8 mouse cellular contexts compared by ENCODE assay signal in genomic region chr5:34185051-34185580, GRCm38 (mm10). TPM values are rescaled to one million over a fixed set of nuclear protein-coding genes. Genes with fewer than 3 reads are reported as not detected.
A peak's percentile ranks its signal among the peaks of the same experiment; 100 is the strongest.
DNase-seq lines count a peak whose midpoint lies in the region; ATAC-seq lines count a peak whose summit lies in the region.

No protein-coding gene starts in this region.

- 95% methylated on average over 1 of the region's 1 CpGs for WGBS in limb, embryonic 11.5 days
- WGBS in limb, embryonic 10.5 days, result 89% methylated on average over 1 of the region's 1 CpGs
- 80% methylated on average over 1 of the region's 1 CpGs for WGBS in embryonic facial prominence, embryonic 15.5 days
- 85% methylated on average over 1 of the region's 1 CpGs for WGBS in limb, embryonic 13.5 days

- no peaks in the 10 kb centered on the region for H3K27me3 ChIP-seq in limb, embryonic 11.5 days (ENCODE audit: control insufficient read depth, insufficient read depth, low read length)
- H3K27me3 ChIP-seq in limb, embryonic 10.5 days (ENCODE audit: low read depth, poor library complexity, severe bottlenecking), result peaks cover 10% of the 10 kb centered on the region
- no peaks in the 10 kb centered on the region for H3K27me3 ChIP-seq in embryonic facial prominence, embryonic 15.5 days
- no peaks in the 10 kb centered on the region for H3K27me3 ChIP-seq in limb, embryonic 13.5 days

- peak; percentile 21 for DNase-seq in cerebellum, adult 11-12 months
- DNase-seq in cerebellum, adult 8-10 months, result no peak
- DNase-seq in limb, embryonic 11.5 days (ENCODE audit: low spot score), result no peak
- DNase-seq in limb, embryonic 10.5 days (ENCODE audit: low spot score), result no peak
- no peak for DNase-seq in embryo, embryonic 10.5 days (ENCODE audit: low spot score)
- DNase-seq in spleen, adult 18-20 months, result no peak

- no peak for ATAC-seq in limb, embryonic 11.5 days (ENCODE audit: insufficient number of reproducible peaks, low FRiP score, low TSS enrichment, low read depth)
- no peak for ATAC-seq in embryonic facial prominence, embryonic 15.5 days (ENCODE audit: insufficient number of reproducible peaks, low FRiP score, low TSS enrichment, low read depth)
- ATAC-seq in limb, embryonic 13.5 days (ENCODE audit: low FRiP score, low read depth), result no peak

- H3K9me3 ChIP-seq in limb, embryonic 11.5 days (ENCODE audit: control insufficient read depth, low read length), result no peaks in the 10 kb centered on the region
- no peaks in the 10 kb centered on the region for H3K9me3 ChIP-seq in limb, embryonic 10.5 days (replicated peaks)
- H3K9me3 ChIP-seq in embryonic facial prominence, embryonic 15.5 days (replicated peaks), result no peaks in the 10 kb centered on the region
- H3K9me3 ChIP-seq in limb, embryonic 13.5 days, result no peaks in the 10 kb centered on the region

- H3K36me3 ChIP-seq in limb, embryonic 11.5 days (ENCODE audit: control insufficient read depth, insufficient read depth, low read length), result peaks cover 2% of the 10 kb centered on the region; the same call in 1 of the 2 replicates
- peaks cover 35% of the 10 kb centered on the region for H3K36me3 ChIP-seq in limb, embryonic 10.5 days
- H3K36me3 ChIP-seq in embryonic facial prominence, embryonic 15.5 days, result peaks cover 23% of the 10 kb centered on the region
- H3K36me3 ChIP-seq in limb, embryonic 13.5 days, result peaks cover 38% of the 10 kb centered on the region

- H3K4me2 ChIP-seq in limb, embryonic 11.5 days (ENCODE audit: low read depth, severe bottlenecking), result peak overlapping the region; percentile 90; the same call in 1 of the 2 replicates
- peak overlapping the region; percentile 77 for H3K4me2 ChIP-seq in embryonic facial prominence, embryonic 15.5 days (replicated peaks)
- H3K4me2 ChIP-seq in limb, embryonic 13.5 days (replicated peaks), result peak overlapping the region; percentile 85

- no peak overlapping the region for H3K27ac ChIP-seq in limb, embryonic 11.5 days (replicated peaks; ENCODE audit: low read depth, low read length)
- no peak overlapping the region for H3K27ac ChIP-seq in limb, embryonic 10.5 days
- H3K27ac ChIP-seq in embryonic facial prominence, embryonic 15.5 days (replicated peaks), result no peak overlapping the region
- no peak overlapping the region for H3K27ac ChIP-seq in limb, embryonic 13.5 days

- no peak overlapping the region for H3K4me3 ChIP-seq in limb, embryonic 11.5 days (ENCODE audit: low read depth, low read length)
- H3K4me3 ChIP-seq in limb, embryonic 10.5 days, result no peak overlapping the region
- H3K4me3 ChIP-seq in embryonic facial prominence, embryonic 15.5 days (replicated peaks), result peak overlapping the region; percentile 97
- H3K4me3 ChIP-seq in limb, embryonic 13.5 days, result peak overlapping the region; percentile 96; the same call in 1 of the 2 replicates

- H3K9ac ChIP-seq in limb, embryonic 11.5 days (ENCODE audit: low read length), result no peak overlapping the region
- no peak overlapping the region for H3K9ac ChIP-seq in embryonic facial prominence, embryonic 15.5 days
- peak overlapping the region; percentile 87 for H3K9ac ChIP-seq in limb, embryonic 13.5 days

- H3K4me1 ChIP-seq in limb, embryonic 11.5 days (ENCODE audit: control insufficient read depth, insufficient read depth, low read length), result peaks cover 16% of the 10 kb centered on the region
- peaks cover 47% of the 10 kb centered on the region for H3K4me1 ChIP-seq in limb, embryonic 10.5 days
- peaks cover 62% of the 10 kb centered on the region for H3K4me1 ChIP-seq in embryonic facial prominence, embryonic 15.5 days
- H3K4me1 ChIP-seq in limb, embryonic 13.5 days, result peaks cover 52% of the 10 kb centered on the region

RNA-seq across cellular contexts. Expression of gene Mxd4, which starts 2.4 kb away (rescaled TPM):
- 27.8 and 28.3 TPM in 2 replicates for polyA plus RNA-seq in limb, embryonic 11.5 days (2014; fragmentation: Nextera tagmentation; extraction: Ambion mirVana)
- polyA plus RNA-seq in limb, embryonic 10.5 days (2016; fragmentation: Nextera tagmentation; extraction: Ambion mirVana), result 13.2 and 25.3 TPM in 2 replicates
- polyA plus RNA-seq in embryonic facial prominence, embryonic 15.5 days (2015; fragmentation: Nextera tagmentation; extraction: Ambion mirVana), result 43.1 and 50.0 TPM in 2 replicates
- polyA plus RNA-seq in limb, embryonic 13.5 days (2015; fragmentation: Nextera tagmentation; extraction: Ambion mirVana), result 36.4 and 39.6 TPM in 2 replicates

RNA-seq across cellular contexts. Expression of gene Haus3, which starts 15.8 kb away (rescaled TPM):
- 55.9 and 57.0 TPM in 2 replicates for polyA plus RNA-seq in limb, embryonic 11.5 days (2014; fragmentation: Nextera tagmentation; extraction: Ambion mirVana)
- 56.7 and 58.0 TPM in 2 replicates for polyA plus RNA-seq in limb, embryonic 10.5 days (2016; fragmentation: Nextera tagmentation; extraction: Ambion mirVana)
- 26.2 and 29.3 TPM in 2 replicates for polyA plus RNA-seq in embryonic facial prominence, embryonic 15.5 days (2015; fragmentation: Nextera tagmentation; extraction: Ambion mirVana)
- 36.8 and 39.1 TPM in 2 replicates for polyA plus RNA-seq in limb, embryonic 13.5 days (2015; fragmentation: Nextera tagmentation; extraction: Ambion mirVana)

RNA-seq across cellular contexts. Expression of gene Poln, which starts 15.9 kb away (rescaled TPM):
- 0.62 and 0.81 TPM in 2 replicates for polyA plus RNA-seq in limb, embryonic 11.5 days (2014; fragmentation: Nextera tagmentation; extraction: Ambion mirVana)
- 0.59 and 0.63 TPM in 2 replicates for polyA plus RNA-seq in limb, embryonic 10.5 days (2016; fragmentation: Nextera tagmentation; extraction: Ambion mirVana)
- polyA plus RNA-seq in embryonic facial prominence, embryonic 15.5 days (2015; fragmentation: Nextera tagmentation; extraction: Ambion mirVana), result 2.7 and 3.4 TPM in 2 replicates
- 0.52 and 0.84 TPM in 2 replicates for polyA plus RNA-seq in limb, embryonic 13.5 days (2015; fragmentation: Nextera tagmentation; extraction: Ambion mirVana)

Comparison
In these comparisons a context has a peak if more than half of its experiments do, and no peak if none do; other contexts are left out.
1. H3K4me3 ChIP-seq: peak in embryonic facial prominence, embryonic 15.5 days (single experiment) and limb, embryonic 13.5 days (single experiment); none in limb, embryonic 11.5 days (single experiment) and limb, embryonic 10.5 days (single experiment).
2. Peak in every context shown above with its lines, with median percentiles within 50 percentile points of each other: H3K4me2 ChIP-seq.